Mouse (Mus musculus): ENCODE results near the gene Snx13. TPM values are rescaled to one million over a fixed set of nuclear protein-coding genes. Genes with fewer than 3 reads are reported as not detected.

Snx13 gene
- total and polyA plus RNA-seq, 3 experiments: 6.2 to 7.6 TPM; not detected in 1

DNA sequence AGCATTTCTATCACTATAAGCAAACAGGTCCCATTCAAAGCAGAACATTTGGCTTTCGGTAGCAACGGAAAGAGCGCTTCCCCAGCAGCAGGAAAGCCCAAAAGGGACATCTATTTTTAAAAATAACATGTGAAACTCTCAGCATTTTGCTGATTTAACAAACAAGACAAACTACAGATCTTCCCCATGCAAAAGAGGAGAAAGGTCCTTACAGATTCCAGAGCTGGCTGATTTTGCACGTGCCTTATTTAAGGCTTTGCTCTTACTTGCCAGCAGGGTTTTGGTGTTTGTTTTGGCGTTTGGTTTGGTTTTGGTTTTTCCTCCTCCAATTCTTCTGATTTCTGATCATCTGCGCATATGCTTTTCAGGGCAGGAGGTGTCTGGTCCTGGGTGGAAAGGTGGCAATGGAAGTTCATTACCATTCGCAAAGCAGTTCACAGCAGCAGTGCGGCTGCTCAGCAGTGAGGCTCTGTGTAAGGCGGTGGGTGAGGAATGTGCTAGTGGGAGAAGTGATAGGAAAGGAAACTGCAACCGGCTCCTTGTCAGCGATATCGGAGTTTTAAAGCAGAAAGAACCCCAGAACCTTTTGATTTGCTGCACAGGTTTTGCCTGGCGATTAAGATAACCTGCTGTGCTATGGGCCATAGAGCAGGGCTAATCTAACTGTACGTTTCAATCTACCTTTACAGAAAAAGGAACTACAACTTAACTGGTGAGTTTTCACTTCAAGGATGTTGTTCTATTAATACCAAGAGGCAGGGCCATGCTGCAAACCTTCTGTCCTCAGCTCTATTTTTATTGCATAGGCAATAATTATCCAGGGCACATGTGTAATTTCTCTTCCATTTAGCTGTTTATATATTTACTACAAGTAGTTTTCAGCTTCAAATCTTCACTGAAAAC is 8.1 kb upstream of the Snx13 start:
- H3K4me3 ChIP-seq (ENCODE audit: control insufficient read depth in 1 of 2, insufficient read depth in 1 of 2, low read depth in 2 of 2, low read length in 2 of 2): peak overlapping the region; percentile 39
- H3K9ac ChIP-seq (ENCODE audit: control insufficient read depth, low read depth, low read length, poor library complexity, severe bottlenecking): peak overlapping the region; percentile 21

GRCm38 (mm10) chr12:35039571-35039936 is 7.4 kb upstream of the Snx13 start:
- TF ChIP-seq SMC3 (IDR thresholded peaks at IDR 0.05; ENCODE audit: low read depth, low read length) (no peak), JUND (IDR thresholded peaks at IDR 0.05; ENCODE audit: low read depth, low read length) (no peak), USF1 (IDR thresholded peaks at IDR 0.05; ENCODE audit: low read depth, low read length) (no peak), ZC3H11A (IDR thresholded peaks at IDR 0.05; ENCODE audit: low read depth, low read length) (no peak), TCF12 (IDR thresholded peaks at IDR 0.05; ENCODE audit: low read depth, low read length) (no peak), MXI1 (IDR thresholded peaks at IDR 0.05; ENCODE audit: low read depth, low read length) (no peak), HCFC1 (IDR thresholded peaks at IDR 0.05; ENCODE audit: low read depth, low read length) (no peak), ZMIZ1 (IDR thresholded peaks at IDR 0.05; ENCODE audit: low read depth, low read length) (no peak), CTCF (IDR thresholded peaks at IDR 0.05 in 2 of 3, conservative IDR thresholded peaks at IDR 0.05 in 1 of 3; ENCODE audit: control insufficient read depth in 1 of 3, insufficient read depth in 1 of 3, low read depth in 2 of 3, low read length in 3 of 3, poor library complexity in 1 of 3, severe bottlenecking in 1 of 3) (no peak), ZKSCAN1 (IDR thresholded peaks at IDR 0.05; ENCODE audit: low read depth, low read length) (no peak)
- Histone ChIP-seq H3K27ac (ENCODE audit: control insufficient read depth, low read depth, low read length) (no peak overlapping the region), H3K4me3 (ENCODE audit: control insufficient read depth in 1 of 2, insufficient read depth in 1 of 2, low read depth in 2 of 2, low read length in 2 of 2) (no peak overlapping the region), H3K79me2 (ENCODE audit: control insufficient read depth, insufficient read depth, low read length, poor library complexity) (no peaks in the 10 kb centered on the region), H3K36me3 (ENCODE audit: control insufficient read depth in 1 of 2, insufficient read depth in 2 of 2, low read length in 2 of 2) (peaks cover 0 to 18% of the 10 kb centered on the region in 2 experiments; a peak in 2 of 4 replicates), H3K4me1 (ENCODE audit: control insufficient read depth in 1 of 2, insufficient read depth in 2 of 2, low read length in 2 of 2) (peaks cover 0 to 8% of the 10 kb centered on the region in 2 experiments; a peak in 3 of 4 replicates), H3K9me3 (replicated peaks; ENCODE audit: insufficient read depth, low read length) (no peaks in the 10 kb centered on the region), H3K27me3 (ENCODE audit: control insufficient read depth in 1 of 2, insufficient read depth in 2 of 2, low read length in 2 of 2) (no peaks in the 10 kb centered on the region), H3K9ac (ENCODE audit: control insufficient read depth, low read depth, low read length, poor library complexity, severe bottlenecking) (no peak overlapping the region)
- DNase-seq (ENCODE audit: low read depth, low spot score): no peak

More for the DNA sequence above, 8.1 kb upstream of the Snx13 start:
- Histone ChIP-seq H3K4me1 (ENCODE audit: control insufficient read depth in 1 of 2, insufficient read depth in 2 of 2, low read length in 2 of 2) (peaks cover 0 to 6% of the 10 kb centered on the region in 2 experiments; a peak in 3 of 4 replicates), H3K36me3 (ENCODE audit: control insufficient read depth in 1 of 2, insufficient read depth in 2 of 2, low read length in 2 of 2) (peaks cover 0 to 13% of the 10 kb centered on the region in 2 experiments; a peak in 2 of 4 replicates), H3K27me3 (ENCODE audit: control insufficient read depth in 1 of 2, insufficient read depth in 2 of 2, low read length in 2 of 2) (no peaks in the 10 kb centered on the region), H3K27ac (ENCODE audit: control insufficient read depth, low read depth, low read length) (no peak overlapping the region), H3K9me3 (replicated peaks; ENCODE audit: insufficient read depth, low read length) (no peaks in the 10 kb centered on the region), H3K79me2 (ENCODE audit: control insufficient read depth, insufficient read depth, low read length, poor library complexity) (no peaks in the 10 kb centered on the region)
- TF ChIP-seq JUND (IDR thresholded peaks at IDR 0.05; ENCODE audit: low read depth, low read length): no peak
- no peak for TF ChIP-seq MAX (IDR thresholded peaks at IDR 0.05; ENCODE audit: low read length)
- TF ChIP-seq CHD2 (IDR thresholded peaks at IDR 0.05; ENCODE audit: low read length): no peak
- TF ChIP-seq RAD21 (IDR thresholded peaks at IDR 0.05; ENCODE audit: low read depth, low read length): no peak
- TF ChIP-seq ELF1 (IDR thresholded peaks at IDR 0.05; ENCODE audit: low read depth, low read length): no peak
- no peak for TF ChIP-seq POLR2AphosphoS5 (IDR thresholded peaks at IDR 0.05; ENCODE audit: borderline replicate concordance, low read depth, low read length)
- TF ChIP-seq RCOR1 (IDR thresholded peaks at IDR 0.05; ENCODE audit: low read depth, low read length): peak; percentile 99
- TF ChIP-seq EP300 (IDR thresholded peaks at IDR 0.05; ENCODE audit: low read depth in 1 of 2, low read length in 2 of 2): peak; percentile 71 to 82
- TF ChIP-seq MYB (IDR thresholded peaks at IDR 0.05; ENCODE audit: low read depth, low read length): peak; percentile 37; the same call in 1 of the 2 replicates
- no peak for TF ChIP-seq POLR2AphosphoS2 (IDR thresholded peaks at IDR 0.05; ENCODE audit: low read length)
- TF ChIP-seq KAT2A (conservative IDR thresholded peaks at IDR 0.05; ENCODE audit: low read depth, low read length): no peak
- TF ChIP-seq TCF12 (IDR thresholded peaks at IDR 0.05; ENCODE audit: low read depth, low read length): peak; percentile 87
- 0 out of 2 replicates have a peak, but pooled peaks have one; percentile 22 for TF ChIP-seq TAL1 (IDR thresholded peaks at IDR 0.05; ENCODE audit: low read length)
- no peak for TF ChIP-seq CHD1 (IDR thresholded peaks at IDR 0.05; ENCODE audit: low read depth, low read length)
- TF ChIP-seq ZC3H11A (IDR thresholded peaks at IDR 0.05; ENCODE audit: low read depth, low read length): no peak
- TF ChIP-seq BHLHE40 (IDR thresholded peaks at IDR 0.05; ENCODE audit: borderline replicate concordance, low read depth, low read length): peak; percentile 11; the same call in 1 of the 2 replicates
- 0 out of 2 replicates have a peak, but pooled peaks have one; percentile 27 for TF ChIP-seq MXI1 (IDR thresholded peaks at IDR 0.05; ENCODE audit: low read depth, low read length)
- peak; percentile 31; the same call in 1 of the 2 replicates for TF ChIP-seq NRF1 (IDR thresholded peaks at IDR 0.05; ENCODE audit: insufficient read depth, low read depth, low read length, poor library complexity, severe bottlenecking)
- TF ChIP-seq SIN3A (IDR thresholded peaks at IDR 0.05; ENCODE audit: low read length): 0 out of 2 replicates have a peak, but pooled peaks have one; percentile 32
- TF ChIP-seq GABPA (IDR thresholded peaks at IDR 0.05; ENCODE audit: low read depth, low read length): no peak
- no peak for TF ChIP-seq UBTF (IDR thresholded peaks at IDR 0.05; ENCODE audit: borderline replicate concordance, insufficient read depth, low read depth, low read length)
- peak; percentile 76 for TF ChIP-seq GATA1 (IDR thresholded peaks at IDR 0.05; ENCODE audit: low read depth, low read length)
- TF ChIP-seq ETS1 (IDR thresholded peaks at IDR 0.05; ENCODE audit: low read depth, low read length): peak; percentile 48; the same call in 1 of the 2 replicates
- peak; percentile 66 for DNase-seq (ENCODE audit: low read depth, low spot score)

Data from MEL (cell line).